Mouse (Mus musculus): ENCODE measurements around the gene Sh3pxd2b.

GRCm38 (mm10) chr11:32321196-32321565, 26.4 kb upstream of the Sh3pxd2b start:
- TF ChIP-seq CTCF (IDR thresholded peaks at IDR 0.05; ENCODE audit: insufficient read depth, low read length): peak; percentile 44
- no peak for TF ChIP-seq POLR2A (IDR thresholded peaks at IDR 0.05; ENCODE audit: borderline replicate concordance, extremely low read depth, low read depth, low read length)
